Mouse (Mus musculus): ENCODE results near the gene St7.

St7 gene

DNA sequence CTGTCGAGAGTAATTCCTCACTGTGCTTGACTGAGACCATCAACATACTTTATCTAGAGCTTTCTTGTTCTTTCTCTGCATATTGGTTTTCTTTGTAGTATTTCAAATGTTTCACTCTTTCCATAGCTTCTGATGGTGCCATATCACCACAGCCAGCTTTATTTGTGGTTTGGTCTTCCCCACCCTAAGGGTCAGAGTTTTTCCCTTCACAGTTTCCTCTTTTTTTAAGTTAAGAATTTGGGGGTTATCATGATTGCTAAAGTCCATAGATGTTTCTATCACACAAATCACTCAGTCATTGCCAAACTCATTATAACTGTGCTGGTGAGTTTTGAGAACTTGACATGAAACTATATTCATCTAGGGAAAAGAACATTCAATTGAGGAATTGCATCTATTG is 277.1 kb downstream of the St7 start:
- DNase-seq: no peak

DNA sequence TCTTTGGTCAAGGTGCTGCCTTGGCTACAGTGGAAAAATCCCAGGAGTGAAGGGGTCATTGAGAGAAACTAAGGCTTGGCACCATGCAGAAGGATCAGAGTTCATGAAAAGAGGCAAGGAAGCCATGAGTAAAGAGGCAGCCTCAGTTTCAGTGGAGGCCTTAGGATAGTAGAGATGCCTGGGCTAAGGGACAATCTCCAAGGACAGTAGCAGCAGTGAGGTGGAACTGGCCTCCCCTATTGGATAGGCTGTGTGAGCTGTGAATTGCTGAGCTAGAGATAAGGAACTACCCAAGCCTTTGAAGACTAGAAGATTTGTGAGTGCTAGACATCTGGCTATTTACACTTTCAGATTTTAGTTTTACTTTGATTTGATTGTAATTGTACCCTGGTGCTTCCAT is 278.7 kb downstream of the St7 start:
- DNase-seq: no peak

DNA sequence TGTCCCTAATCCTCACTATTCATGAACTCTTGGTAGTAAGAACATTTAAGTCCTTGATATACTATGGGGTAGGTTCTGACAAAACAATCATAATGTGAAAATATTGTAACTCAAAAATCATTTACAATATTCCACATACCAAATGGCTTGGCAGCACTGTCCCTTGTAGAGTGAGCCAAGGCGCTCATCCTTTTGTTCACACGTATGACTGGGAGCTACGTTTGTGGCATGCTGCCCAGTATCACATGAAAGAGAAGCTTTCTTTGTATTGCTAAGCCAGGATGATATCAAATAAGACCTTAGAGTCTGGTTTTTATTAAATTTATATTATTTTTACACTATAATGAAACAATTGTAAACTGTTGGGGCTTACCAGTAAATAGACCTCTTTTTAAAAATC is 281.7 kb downstream of the St7 start:
- DNase-seq: no peak

DNA sequence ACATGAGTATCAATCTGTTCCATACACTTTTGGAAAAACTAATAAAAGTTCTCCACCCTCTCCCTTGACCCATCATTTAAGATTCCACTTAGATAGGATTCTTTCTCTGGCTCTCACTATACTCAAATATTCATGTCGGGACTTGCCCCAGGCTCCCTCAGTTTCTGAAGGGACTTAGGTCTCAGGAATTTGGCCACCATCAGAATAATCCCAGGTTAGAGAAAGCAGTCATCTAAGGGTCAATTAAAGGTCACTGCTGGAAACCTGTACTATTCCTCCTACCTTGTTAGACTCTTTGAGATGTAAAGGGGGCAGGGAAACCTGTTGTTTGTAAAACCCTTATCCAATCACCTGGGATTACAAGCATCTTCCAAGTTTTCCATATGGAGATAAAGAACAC is 284.4 kb downstream of the St7 start:
- no peak for DNase-seq

DNA sequence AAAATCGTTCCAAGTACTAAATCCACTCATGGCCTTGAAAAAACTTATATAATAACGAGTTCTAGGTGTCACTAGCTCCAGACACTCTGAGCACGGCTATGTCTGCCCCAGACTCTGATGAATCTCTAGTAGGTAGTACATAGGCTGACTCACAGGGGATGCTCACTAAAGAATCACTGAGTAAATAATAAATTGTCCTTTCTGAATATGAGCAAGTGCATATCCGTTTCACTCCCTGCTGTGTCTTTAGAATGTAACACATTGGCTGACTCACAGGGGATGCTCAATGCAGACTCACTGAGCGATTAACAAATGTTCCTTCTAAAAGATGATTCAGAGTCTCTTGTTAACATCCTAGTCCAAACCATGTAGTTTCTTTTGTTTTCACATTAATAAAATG is 285.6 kb downstream of the St7 start:
- DNase-seq: no peak

DNA sequence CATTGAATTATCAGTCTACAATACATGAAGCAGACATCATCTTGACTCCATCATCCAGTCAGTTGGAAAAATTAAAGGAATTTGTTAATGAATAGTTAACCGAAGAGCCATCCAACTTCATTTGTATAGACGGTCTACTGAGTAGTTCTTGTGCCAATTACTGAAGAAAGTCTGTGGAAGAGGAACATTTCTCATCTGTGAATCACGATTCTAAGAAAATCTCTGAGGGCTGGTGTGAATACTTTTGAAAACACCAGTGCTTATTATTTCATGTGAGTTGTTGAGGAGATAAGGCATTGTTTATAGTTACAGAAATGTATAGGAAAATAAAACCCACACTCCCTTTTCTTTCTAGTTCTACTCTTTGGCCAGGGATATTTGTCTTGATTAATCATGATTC is 286.1 kb downstream of the St7 start:
- DNase-seq: no peak

DNA sequence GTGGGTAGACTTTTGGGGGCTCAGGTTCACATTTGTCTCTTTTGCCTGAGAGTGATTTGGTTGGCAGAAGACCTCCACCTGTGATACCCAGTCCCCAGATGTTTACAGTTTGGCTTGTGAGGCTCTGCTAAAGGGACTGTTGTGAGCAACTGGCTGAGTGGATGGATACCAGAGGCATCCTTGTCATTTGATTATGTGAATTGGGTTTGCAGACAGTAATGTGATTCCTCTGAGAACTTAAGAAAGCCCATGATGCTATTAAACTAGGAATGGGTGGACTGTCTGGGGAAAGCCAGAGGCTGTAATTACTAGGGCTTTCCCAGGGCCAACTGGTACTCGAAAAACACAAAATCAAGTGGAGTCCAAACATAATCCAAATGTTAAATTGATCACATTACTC is 286.6 kb downstream of the St7 start:
- DNase-seq: no peak

DNA sequence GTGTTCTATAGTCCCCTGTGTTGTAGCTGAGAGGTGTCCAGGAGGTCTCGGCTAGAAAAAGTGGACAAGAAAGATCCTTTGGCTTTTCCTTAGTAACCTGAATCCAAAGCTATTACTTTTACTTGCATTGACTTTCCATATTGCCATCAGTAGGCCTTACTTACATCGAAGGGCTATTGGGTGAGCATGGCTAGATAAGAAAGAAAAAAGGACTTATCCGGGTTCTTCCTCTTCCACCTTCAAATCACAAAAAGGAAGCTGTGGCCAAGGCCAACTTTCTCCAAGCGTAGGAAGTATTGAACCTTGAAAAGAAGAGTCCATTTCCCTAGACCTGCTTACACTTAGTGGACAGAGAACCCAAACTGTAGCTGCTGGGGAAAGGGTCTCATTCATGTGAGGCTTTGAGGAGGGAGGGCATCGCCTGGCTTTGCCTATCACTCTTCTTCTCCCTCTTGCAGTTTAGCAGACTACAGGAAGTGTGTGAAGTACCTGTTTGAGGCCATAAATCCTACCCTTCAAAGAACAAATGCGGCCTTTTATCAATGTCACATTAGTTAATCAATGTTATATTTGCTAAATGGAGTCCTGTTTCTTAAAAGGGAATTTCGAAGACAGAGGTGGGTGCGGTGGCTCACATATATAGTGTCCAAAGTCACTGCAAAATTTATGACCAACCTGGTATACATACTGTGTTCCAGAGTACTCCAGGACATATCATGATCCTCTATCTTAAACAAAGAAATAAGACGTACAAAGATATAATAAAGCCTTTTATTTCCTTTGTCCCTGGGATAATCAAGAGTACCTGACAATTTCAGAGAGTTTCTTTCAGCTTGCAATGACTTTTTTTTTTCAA is 297.7 kb downstream of the St7 start:
- DNase-seq: no peak

DNA sequence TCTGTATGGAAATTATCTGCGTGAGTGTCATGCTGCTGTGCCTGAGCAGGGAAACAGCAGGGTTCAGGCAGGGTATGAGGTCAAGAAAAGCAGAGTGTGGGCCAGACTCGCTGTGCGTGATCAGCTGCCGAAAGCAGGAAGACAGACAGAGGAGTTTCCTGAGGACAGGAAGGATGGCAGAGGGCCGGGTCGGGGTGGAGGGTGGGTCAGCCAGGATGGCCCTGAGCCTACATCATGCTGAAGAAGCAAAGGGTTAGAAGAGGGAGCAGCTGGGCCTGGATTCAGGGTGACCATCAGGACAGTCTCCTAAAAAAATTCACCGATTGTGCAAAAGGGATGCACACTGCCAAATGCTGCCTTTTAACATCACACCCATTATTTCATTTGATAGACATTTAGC is 298.9 kb downstream of the St7 start:
- DNase-seq: no peak
